Mouse (Mus musculus) cerebellum, postnatal 36 days (tissue): Measurements from ENCODE around the gene Apobec3.

ENCODE experiments used
- DNase-seq, 2 experiments: peaks; one replicate each; pipeline ENCODE4 v3.0.0; 2021 to 2022; ENCODE audit warnings: mixed read lengths in 2 of 2

Gene Apobec3

DNA sequence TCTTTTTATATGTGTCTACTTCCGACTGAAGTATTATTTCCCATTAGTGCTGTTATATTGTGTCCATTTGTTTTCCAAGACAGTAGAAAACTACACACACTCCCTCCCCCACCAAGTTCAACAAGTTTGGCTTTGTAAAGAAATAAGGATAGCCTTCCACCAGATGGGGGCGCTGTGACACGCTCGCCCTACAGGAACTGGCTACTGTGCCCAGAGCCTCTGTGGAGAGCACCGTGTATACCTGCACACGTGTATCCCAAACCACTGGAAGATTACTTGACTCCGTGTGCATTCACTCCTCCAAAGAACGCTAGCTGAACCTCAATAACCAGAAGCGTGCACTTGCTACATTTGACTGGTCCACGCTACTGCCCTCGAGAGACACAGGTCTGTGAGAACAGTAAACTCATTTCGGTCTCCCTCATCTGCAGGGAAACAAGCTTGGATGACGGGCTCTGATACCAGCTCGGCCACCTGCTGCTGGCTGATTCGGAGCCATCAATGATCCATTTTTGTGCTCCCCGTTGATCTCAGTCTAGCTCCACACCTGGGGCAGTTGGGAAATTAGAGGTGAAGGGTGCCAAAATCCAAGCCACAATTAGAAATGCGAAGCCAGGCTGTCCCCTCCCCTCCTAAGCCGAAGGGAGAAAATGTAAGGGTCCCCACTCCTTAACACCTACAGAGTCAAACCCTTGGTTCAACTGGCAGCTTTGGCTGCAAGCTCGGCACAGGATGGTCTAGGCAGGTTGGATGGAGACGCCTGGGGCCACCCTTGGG, at the start of gene Apobec3:
Apobec3 (plus strand) TSS at position 224 of the 777 bp plus-strand sequence.
- peak; percentile 58 to 67 for DNase-seq

DNA sequence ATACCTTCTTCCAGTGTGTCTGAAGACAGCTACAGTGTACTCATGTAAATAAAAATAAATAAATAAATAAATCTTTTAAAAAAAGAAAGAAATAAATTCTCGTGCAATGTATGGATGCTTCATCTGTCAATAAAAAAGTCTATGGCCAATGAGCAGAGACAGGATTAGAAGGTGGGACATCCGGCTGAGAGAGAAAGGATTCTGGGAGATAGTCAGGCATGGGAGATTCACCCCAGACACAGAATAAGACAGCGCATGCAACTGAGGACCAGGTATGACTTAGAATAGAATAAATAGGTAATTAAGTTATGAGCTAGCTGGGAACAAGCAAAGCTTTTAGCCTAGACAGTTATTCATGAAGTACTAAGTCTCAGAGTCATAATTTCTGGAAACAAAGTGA, 48.5 kb upstream of the Apobec3 start:
- DNase-seq: no peak

DNA sequence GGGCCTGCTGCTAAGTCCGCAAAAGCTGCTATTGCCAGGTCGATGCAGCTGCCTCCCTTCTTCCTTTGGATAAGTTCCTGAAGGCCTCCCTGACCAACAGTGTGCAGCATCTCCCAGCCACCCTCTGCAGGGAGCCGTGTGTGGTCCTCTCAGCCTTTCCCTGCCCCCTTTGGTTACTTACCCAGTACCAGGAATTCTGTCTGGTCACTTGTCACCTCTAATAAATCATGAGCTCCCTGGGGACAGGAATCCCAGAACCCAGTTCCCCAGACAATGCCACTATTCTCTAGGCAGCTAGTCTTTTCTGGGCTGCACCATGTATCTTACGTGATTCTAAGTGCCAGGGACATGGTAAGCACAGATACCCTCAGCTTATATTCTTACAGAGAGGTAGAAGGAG, 45.5 kb upstream of the Apobec3 start:
- no peak for DNase-seq

DNA sequence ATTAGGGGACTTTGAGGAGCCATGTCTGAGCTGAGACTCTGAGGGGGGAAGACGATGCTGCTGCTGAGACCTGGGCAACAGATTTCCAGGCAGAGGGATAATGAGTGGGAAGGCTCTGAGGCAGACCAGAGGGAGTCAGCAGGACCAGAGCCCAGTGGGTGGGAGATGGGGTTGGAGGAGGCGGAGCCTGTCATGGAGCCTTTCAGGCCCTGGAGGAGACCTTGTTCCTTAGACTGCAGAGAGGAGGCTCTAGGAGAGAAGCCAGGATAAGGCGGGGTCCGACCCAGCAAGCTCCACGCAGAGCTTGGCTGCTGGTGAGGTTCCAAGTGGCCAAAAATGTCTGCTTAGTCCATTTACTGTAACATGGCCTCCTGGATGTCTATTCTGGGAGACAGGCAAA, 44.4 kb upstream of the Apobec3 start:
- DNase-seq: no peak

DNA sequence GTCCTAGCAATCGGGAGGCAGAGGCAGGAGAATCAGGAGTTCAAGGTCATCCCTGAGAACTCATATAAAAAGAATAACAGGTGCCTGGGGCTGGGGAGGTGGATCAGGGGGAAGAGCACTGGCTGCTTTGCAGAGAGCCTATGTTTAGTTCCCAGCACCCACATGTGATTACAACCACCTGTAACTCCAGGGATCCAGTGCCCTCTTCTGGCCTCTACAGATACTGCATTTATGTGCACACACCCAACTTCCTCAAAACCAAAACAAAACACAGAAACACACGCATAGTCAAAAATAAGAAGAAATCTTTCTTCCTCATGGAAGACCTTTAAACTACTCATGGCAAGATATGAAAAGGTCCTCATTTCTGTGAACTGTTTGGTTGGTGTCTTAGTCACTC, 41.3 kb upstream of the Apobec3 start:
- DNase-seq: no peak

DNA sequence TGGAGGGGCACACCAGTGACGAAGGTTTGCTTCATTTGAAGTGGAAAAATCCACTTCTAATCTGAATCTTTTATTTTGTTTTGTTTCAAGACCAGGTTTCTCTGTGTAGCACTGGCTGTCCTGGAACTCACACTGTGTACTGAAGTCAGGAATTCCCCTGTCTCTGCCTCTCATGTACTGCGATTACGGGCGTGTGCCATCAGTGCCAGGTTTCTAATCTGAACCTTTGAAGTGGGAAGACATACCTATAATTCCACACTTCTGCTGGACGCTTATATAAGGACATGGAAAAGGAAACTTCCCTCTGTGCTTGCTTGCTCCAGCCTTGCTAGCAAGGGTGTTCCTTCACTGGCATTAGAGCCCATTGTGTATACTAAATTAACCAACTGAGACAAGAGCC, 32.5 kb upstream of the Apobec3 start:
- DNase-seq: no peak

DNA sequence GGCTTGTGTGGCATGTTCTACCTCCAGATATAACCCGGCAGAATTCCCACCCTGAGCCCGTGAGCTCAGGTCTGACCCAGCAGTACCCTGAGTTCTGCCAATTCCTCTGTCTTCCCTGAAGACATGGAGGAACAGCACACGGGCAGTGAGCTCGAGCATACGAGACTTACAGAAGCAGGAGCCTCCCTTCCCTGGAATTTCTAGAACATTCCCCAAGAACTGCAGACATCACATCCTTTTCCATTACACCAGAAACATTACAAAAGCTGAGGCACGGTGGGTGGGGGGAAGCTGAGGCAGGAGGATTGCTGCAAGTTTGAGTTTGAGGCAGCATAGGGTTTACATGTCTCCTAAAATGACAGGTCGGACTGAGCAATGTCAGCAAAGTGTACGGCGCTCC, 31.6 kb upstream of the Apobec3 start:
- no peak for DNase-seq

DNA sequence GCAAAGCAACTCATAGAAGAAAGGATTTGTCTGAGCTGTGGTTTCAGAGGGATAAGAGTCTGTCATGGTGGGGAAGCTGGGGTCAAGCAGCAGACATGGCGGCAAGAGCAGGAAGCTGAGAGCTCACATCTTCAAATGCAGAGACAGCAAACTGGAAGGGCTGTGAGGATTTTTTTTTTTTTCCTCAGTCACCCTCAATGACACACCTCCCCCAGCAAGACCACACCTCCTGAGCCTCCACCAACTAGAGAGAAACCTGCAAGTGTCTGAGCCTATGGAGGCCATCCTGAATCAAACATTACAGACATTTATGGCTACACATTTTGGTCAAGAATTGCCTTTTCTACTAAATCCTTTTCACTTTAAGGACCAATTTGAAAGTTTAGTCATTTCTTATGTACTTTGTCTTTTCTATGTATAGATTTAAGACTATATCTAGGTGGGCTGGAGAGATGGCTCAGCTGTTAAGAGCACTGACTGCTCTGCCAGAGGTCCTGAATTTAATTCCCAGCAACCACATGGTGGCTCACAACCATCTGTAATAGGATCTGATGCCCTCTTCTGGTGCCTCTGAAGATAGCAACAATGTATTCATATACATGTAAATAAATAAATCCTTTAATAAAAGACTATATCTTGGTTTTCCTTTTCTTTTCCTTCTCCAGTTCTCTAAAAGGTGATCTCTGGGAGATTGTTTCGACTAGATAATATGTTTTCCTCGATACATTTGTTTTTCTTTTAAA, 24.0 kb upstream of the Apobec3 start:
- no peak for DNase-seq

DNA sequence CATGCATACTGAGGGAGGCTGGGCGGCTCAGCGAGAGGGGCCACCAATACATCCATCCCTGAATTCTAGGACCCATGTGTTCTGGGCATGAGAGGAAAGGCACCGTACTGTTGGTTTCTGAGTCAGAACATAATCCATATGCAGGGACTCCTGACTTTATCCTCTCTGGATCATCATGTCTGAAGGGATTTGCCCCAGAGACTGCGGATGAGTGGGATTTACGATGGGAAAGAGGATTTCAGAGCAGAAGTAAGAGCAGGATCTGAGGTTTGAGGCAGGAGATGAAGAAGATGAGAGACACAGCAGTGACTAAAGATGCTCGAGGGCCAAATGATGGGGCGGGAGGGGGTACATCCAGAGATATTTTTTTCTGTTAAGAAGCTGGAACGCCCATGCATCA, 17.9 kb upstream of the Apobec3 start:
- no peak for DNase-seq

DNA sequence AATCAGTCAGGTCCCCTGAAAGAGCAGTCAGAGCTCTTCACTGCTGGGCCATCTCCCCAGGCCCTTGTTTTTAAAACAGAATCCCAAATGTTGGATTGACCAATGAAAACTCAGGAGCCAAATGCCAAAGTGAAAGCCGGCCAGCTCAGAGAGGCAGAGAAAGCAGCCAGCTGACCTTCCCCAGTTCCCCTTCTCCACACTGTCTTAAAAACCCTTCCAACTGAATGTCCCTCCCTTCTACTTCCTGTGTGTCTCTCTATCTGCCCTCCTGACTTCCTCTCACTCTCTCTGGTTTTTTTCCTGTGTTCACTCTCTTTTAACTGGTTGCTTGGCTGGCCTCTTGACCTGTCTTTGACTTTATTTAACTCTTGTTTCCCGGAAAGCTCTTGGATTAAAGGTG, 17.5 kb upstream of the Apobec3 start:
- DNase-seq: no peak

DNA sequence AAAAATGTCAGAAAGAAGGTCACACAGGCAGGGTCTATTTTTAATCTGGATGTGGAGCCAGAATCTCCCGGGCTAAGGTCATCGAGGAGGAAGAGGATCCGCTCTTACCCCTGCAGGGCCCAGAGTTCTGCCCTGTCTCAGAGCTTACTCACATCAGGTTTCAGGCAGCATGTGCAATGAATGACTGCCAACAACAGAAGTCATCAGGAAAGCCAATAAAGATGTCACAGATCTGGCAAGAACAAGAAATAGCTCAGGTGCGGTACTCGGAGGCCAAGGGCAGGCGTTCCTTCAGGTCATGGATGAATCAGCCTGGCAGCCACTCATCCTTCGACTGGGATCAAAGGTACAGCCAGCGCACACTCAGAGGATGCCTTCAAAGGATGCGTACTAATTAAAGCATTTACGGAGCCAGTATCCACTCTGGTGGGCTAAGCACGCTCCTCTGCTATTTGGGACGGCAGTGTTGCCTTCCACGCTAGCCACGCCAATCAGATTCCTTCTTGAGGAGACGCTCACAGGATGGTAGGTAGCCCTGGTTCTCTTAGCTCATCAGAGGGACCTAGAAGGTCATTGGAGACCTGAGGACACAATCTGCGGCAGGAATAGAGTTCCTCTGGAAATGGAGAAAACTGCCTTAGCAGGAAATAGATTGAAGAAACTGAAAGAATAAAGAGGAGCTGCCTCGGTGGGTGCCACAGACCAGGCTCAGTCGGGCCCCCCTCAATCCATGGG, 16.0 kb upstream of the Apobec3 start:
- DNase-seq: no peak

DNA sequence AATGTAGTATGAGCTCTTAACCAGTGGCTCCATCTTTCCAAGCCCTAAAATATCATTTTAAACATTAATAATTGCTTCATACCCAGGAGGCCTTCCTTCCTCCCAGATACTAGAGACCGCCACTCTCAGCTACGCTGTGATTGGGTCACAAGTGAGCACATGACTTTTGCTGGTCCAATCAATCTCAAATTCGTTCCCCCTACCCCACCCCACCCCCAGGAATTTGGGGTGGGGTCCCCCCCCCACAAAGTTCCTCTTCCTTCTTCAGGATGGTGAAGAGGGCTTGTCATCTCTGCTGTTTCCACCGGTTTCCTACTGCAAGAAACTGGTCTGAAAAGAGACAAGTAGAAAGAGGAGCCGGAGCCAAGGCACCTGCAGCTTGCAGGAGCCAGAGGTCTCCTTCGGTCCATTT, 12.7 kb upstream of the Apobec3 start:
- no peak for DNase-seq

DNA sequence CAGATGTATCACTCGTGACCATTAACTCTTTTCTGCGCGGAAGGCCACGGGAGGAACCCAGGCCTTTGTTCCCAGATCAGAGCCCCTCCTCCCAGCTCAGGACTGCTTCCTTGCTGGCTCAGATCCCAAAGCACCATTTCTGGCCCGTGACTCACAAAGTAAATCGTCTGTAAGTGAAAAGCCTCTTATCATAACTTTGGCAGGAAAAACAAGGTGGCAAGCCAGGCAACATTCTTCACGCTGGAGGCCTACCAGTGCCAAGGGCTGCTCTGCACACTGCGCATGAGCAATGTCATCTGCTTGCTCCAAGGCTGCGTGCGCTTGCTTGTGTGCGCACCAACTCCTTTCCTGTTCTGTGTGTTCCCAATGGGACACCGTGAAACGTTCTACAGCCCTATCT, 12.1 kb upstream of the Apobec3 start:
- peak; percentile 58 to 60 for DNase-seq

DNA sequence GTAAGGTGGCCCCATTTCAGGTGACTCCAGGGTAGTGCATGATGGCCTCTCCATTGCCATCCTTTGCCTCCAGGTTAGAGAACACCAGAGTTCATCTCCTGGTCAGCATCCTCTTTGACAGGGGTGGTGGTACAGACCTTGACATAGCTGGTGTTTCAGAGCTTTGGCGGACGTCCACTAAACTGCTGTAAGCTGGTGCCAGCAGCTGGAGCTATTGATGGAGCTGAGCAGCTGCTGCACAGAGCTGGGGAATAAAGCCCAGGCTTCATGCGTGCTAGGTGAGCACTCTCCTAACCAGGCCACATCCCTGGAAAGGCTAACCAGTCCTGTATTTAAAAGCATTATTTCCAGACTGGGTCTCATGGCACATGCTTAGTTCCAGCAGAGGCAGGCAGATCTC, 11.0 kb upstream of the Apobec3 start:
- DNase-seq: no peak

DNA sequence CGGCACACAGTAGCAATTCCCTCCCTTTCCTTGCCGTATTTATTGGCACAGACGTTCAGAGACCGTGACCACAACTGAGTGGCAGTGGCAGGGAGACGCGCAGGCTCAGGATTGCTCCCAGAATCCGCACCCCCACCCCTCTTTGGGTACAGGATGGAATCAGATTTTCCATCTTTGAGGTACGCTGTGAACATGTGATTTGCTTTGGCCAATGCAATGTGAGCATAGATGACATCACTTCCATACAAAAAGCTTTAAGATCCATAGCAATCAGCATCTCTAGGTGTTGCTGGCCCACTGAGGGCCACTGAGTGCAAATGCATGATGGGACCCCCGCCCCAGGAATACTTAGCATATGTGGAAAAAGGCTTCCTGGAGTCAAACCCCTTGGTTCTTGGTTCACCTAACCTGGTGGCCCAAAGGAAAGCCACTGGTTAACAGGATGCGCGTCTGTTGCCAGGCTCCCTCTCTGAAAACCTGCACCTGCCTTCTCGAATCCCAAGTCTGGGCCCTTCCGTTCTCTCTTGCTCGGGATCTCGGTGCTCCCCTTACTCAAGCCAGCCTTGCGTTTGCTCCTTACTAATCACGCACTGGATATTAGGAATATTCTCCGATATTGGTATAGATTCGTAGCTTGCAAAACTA, 8.7 kb upstream of the Apobec3 start:
- peak; percentile 50 to 56 for DNase-seq

DNA sequence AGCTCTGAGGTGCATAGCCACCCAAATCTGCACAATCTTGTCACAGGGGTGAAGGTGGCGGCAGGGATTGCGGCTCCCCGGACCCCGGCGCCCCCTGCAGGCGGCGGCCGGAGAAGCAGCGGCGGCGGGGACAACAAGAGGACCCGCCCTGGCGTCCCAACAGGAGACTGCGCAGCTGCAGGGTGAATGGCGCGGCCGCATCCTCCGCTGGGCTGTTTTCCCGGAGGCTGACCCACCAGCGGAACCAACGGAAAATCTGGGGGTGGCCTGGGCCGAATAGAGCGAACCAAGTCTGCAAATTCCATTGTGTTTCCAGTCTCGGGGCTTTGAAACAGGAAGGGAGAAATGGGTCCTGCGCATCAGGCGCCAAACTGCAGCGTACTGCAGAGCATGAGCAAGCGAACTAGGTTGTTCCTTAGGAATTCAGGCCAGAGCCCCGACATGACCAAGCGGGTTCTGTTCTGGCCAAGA, 8.1 kb upstream of the Apobec3 start:
- DNase-seq: peak; percentile 94 to 96

DNA sequence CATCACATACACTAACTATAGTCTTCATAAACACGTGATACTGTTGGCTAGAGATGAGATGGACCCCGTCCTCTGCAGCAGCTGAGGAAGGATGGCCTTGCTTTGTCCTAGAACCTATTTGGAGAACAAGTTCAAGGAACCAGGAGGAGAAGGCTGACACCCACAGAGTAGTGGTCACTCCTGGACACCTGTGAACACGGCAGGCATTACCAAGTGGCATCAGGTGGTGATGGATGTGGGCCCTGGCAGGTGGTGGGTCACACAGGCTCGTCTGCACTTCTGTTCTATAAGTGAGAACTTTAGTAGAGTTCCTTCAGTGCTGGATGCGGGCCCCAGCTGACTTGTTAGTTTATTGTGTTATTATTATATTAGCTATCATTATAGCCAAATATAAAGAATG, 6.6 kb upstream of the Apobec3 start:
- no peak for DNase-seq

DNA sequence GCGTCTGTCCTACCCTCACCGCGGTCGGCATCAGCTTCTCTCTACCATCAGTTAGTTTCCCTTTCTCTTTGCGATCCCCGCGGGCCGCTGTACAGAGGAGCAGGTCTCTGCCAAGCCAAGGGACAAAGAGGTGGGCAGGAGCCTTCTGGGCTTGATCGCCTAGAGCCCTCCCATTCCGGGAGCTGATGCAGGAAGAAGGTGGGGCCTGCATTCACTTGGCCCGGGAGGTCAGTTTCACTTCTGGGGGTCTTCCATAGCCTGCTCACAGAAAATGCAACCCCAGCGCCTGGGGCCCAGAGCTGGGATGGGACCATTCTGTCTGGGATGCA, 718 bp downstream of the Apobec3 start:
- peak in 1 of 2 experiments; percentile 21 for DNase-seq

DNA sequence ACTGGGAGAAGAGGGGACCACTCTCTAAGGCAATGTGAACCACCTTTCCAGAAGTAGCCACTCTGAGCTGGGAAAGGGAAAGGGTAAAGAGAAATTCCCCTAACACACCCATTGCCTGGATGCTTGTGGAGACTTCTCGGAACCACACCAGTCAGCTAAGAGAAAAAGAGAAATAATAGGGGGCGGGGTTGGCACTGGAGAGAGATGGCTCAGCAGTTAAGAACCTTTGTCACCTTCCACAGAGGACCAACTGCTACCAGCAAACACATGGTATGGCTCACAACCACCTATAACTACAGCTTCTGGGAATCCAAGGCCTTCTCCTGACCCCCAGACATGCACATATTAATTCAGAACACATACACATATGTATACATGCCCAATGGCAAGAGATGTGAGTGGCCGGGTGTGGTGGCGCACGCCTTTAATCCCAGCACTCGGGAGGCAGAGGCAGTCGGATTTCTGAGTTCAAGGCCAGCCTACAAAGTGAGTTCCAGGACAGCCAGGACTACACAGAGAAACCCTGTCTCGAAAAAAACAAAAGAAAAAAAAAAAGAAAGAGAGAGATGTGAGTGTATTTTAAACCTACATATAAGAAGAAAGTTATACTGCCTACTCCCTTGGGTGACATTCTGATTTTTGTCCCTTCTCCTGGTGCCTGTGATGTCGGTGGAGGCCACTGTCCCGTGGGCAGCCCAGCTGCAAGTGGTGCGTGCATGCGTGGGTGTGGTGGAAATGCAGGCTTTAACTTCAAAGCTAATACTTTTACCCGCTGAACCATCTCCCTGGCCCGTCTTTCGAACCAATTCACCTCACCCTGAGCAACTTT, 1.8 kb downstream of the Apobec3 start:
- DNase-seq: no peak

DNA sequence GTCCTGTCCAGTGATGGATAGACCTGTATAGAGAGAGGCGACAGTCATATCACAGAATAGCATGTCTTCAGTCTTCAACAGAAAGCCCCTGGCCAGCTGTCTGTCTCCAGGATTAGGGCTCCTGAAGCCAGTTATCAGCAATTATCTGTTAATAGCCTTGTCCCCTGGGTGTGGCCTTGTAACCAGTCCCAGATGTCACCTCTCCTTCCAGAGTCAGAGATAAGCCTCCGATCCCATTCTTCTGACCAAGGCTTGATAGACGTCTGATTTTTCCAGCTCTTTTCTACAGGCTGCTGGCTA, 2.3 kb downstream of the Apobec3 start:
- no peak for DNase-seq

DNA sequence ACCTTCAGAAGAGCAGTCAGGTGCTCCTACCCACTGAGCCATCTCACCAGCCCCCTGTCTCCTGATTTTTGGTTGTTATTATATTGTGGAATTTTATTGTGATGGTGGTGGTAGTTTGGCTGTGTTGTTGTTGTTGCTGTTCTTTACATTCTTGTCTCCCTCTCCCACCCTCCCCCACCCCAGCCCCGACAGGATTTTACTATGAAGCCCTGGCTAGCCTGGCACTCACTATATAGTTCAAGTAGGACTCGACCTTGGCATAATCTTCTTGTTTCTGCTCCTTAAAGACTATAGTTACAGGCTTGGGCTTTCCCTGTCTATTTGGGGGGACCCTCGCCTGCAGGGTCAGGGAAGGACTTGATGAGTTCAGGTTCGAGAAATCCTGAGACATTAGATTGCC, 2.9 kb downstream of the Apobec3 start:
- DNase-seq: no peak
